Mouse (Mus musculus) C2C12 (cell line): ENCODE data around the gene Pdss2. TPM values are rescaled to one million over a fixed set of nuclear protein-coding genes. Genes with fewer than 3 reads are reported as not detected.

Experiments used
- H3K27me3 ChIP-seq: one replicate; pipeline ENCODE4 v1.6.1; 2011; ENCODE audit not compliant: control insufficient read depth, insufficient read depth, insufficient read length
- H3K36me3 ChIP-seq: one replicate; pipeline ENCODE4 v1.6.1; 2011; ENCODE audit not compliant: control insufficient read depth, insufficient read depth
- H3K4me3 ChIP-seq: one replicate; pipeline ENCODE4 v1.5.1; 2011; ENCODE audit warnings: mild to moderate bottlenecking, control low read depth; ENCODE audit not compliant: poor library complexity, insufficient read depth, severe bottlenecking
- H3K79me2 ChIP-seq: one replicate; pipeline ENCODE4 v1.6.1; 2011; ENCODE audit not compliant: control insufficient read depth, insufficient read depth
- H3K79me3 ChIP-seq: one replicate; pipeline ENCODE4 v1.6.1; 2011; ENCODE audit warnings: low read depth, control low read depth
- H3ac ChIP-seq: one replicate; pipeline ENCODE3; 2011; ENCODE audit warnings: low read depth; ENCODE audit not compliant: control insufficient read depth, insufficient read length
- CTCF ChIP-seq: IDR thresholded peaks from one replicate; pipeline ENCODE4 v1.5.1; 2011; ENCODE audit not compliant: control insufficient read depth, insufficient read depth, insufficient read length
- FOSL1 ChIP-seq: IDR thresholded peaks from one replicate; pipeline ENCODE4 v1.8.0; 2011; ENCODE audit warnings: mild to moderate bottlenecking, low read length; ENCODE audit not compliant: poor library complexity, insufficient read depth, severe bottlenecking
- MYOD1 ChIP-seq: IDR thresholded peaks from one replicate; pipeline ENCODE4 v1.6.1; 2011; ENCODE audit warnings: low read depth; ENCODE audit not compliant: control insufficient read depth, insufficient read length
- MYOG ChIP-seq: IDR thresholded peaks from one replicate; pipeline ENCODE4 v1.6.1; 2011; ENCODE audit not compliant: control insufficient read depth, insufficient read length; ENCODE audit errors: extremely low read depth
- USF1 ChIP-seq: IDR thresholded peaks from one replicate; pipeline ENCODE4 v1.6.1; 2011; ENCODE audit warnings: low read depth, mild to moderate bottlenecking, control low read depth, moderate library complexity
- polyA plus RNA-seq: library from polyadenylated mRNA; unstranded; fragments of >200 nt; fragmentation: generic; extraction: Trizol; gene quantifications from one replicate; pipeline ENCODE4 v1.2.1, GENCODE M21; 2012; ENCODE audit warnings: missing spikeins

Gene Pdss2
- polyA plus RNA-seq, 1 experiment: 7.5 TPM

DNA sequence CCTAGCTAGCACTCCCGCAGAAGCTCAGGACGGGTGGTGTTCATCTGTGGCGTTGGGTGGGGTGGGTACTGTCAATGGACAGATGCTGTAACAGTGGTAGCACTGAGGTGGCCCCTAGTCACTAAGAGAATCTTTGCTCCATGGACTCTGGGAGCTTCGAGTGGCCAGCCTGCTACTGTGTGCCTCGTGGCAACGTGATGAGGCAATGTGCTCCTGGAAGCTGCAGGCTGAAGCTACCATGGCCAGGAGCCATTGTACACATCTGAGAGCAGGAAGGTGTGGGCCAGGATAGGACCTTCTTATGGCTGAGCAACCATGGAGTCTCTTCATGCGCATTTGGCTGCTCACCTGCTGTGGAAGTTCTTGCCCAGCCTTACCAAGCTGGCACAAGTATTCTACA, 287.9 kb downstream of the Pdss2 start:
- no peak overlapping the region for H3K4me3 ChIP-seq
- no peaks in the 10 kb centered on the region for H3K79me3 ChIP-seq
- no peaks in the 10 kb centered on the region for H3K79me2 ChIP-seq
- H3ac ChIP-seq: no peak overlapping the region
- no peaks in the 10 kb centered on the region for H3K27me3 ChIP-seq
- H3K36me3 ChIP-seq: peaks cover 27% of the 10 kb centered on the region
- no peak for TF ChIP-seq USF1
- no peak for TF ChIP-seq CTCF
- TF ChIP-seq MYOD1: no peak

DNA sequence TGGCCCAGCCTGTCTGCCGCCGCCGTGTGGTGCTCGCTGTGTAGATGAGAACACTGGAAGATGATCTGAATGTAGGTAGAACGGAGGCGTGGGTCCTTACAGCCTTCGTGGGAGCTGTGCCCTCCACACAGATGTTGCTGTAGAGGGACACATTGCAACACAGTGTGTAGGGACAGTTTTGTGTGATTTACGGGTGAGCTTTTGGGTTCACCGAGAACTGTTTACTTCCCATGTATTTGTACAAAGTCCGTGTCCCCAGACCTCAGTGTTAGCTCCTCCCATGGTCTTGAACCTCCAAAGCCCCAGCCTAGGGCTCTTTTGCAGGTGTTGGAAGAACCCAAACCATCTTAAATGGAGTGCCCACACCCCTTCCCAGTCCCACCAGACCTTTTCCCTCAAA, 291.7 kb downstream of the Pdss2 start:
- Histone ChIP-seq H3K79me3 (no peaks in the 10 kb centered on the region), H3K79me2 (no peaks in the 10 kb centered on the region), H3K27me3 (no peaks in the 10 kb centered on the region), H3K4me3 (no peak overlapping the region), H3ac (no peak overlapping the region), H3K36me3 (peaks cover 27% of the 10 kb centered on the region)
- TF ChIP-seq FOSL1 (no peak), MYOD1 (no peak), CTCF (no peak), MYOG (no peak)

Other genes starting within 250 kb of the Pdss2 start
- gene Sobp, start 47.0 kb upstream of the Pdss2 start, polyA plus RNA-seq: 1.2 TPM
- 0.22 TPM for gene 9030612E09Rik, start 46.8 kb upstream of the Pdss2 start, polyA plus RNA-seq